Mouse (Mus musculus) MEL-GATA-1-ER (cell line): ENCODE measurements at regions not wholly inside any gene's neighbourhood (a gene's known extent, or its start where the extent isn't known, plus 50 kb on each side); places are given as distances from the start of the nearest gene placed in this dataset.

Experiments used
- DNase-seq: peaks from one replicate; pipeline ENCODE4 v3.0.0-alpha.2; 2012; ENCODE audit warnings: low read depth; ENCODE audit errors: extremely low read depth

GRCm38 (mm10) chr10:17260154-17260553 lies 462.9 kb upstream of the Cited2 start:
- DNase-seq: no peak

DNA sequence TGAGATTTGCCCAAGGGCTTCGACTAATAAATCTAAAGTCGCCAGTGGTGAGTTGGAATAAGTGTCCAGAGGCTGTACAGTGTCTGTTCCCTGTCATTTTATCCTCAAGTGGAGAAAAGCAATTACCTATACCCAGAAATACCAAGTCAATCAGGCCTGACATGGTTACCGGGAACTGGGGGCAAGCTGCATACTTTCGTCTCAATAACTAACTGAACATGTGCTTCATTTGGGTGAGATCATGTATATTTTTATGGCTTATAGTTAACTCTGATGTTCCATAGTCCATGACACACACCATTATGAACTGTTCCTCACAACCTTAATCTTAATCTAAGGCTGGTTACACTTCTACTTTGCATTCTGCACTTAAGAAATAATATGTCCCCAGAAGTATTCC lies 462.4 kb upstream of the Cited2 start:
- DNase-seq: no peak

DNA sequence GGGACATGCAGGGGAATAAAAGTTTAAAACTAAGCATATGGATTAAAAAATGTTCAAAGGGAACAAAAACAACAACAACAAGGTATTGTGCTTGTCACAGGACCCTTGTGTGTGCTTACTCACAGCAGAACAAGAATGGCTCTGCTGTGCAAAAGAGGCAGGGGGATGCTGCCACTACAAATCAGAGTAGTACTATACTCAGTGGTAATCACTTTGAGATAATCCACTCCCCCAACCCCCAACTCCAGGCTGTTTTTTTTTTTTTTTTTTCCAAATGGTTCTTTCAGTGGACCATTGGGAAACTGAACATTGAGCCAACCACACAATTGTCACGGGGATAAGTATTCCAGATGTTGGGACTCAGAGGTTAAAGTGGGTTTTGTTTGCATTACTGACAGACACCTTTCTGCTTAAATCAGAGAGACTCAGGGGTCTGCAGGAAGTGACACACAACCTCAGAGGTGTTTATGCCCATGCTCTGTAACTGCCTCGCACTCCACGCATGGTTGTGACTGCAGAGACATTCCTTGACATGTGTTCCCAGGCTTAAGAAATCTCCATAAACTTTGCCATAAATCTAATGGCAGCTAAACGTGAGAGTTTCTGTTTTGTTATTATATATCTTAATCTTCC lies 461.7 kb upstream of the Cited2 start:
- no peak for DNase-seq

DNA sequence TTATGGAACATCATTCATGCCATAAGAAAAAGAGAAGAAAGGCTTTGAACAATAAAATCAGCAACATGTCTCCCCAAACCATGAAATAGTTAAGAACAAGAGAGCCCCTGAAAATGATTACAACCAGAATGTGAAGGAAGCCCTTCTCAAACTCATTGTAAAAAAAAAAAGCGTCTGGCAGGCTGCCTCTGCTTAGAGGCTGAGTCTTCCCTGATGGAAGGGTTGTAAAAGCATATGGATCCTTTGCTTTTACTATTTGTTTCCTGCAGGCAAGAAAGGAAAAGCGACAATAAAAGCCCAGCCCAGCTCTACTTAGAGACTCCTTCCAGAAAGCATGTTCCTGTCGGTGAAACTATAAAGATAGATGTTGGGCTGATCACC lies 461.2 kb upstream of the Cited2 start:
- DNase-seq: no peak

GRCm38 (mm10) chr10:17272646-17273045 lies 450.4 kb upstream of the Cited2 start:
- DNase-seq: no peak

GRCm38 (mm10) chr10:17273855-17274254 lies 449.2 kb upstream of the Cited2 start:
- DNase-seq: no peak

- no peak for DNase-seq
Observed at GRCm38 (mm10) chr10:17275214-17275613, 447.8 kb upstream of the Cited2 start.

GRCm38 (mm10) chr10:17277911-17278310 lies 445.1 kb upstream of the Cited2 start:
- no peak for DNase-seq

GRCm38 (mm10) chr10:17284858-17285257 lies 438.2 kb upstream of the Cited2 start:
- no peak for DNase-seq

DNA sequence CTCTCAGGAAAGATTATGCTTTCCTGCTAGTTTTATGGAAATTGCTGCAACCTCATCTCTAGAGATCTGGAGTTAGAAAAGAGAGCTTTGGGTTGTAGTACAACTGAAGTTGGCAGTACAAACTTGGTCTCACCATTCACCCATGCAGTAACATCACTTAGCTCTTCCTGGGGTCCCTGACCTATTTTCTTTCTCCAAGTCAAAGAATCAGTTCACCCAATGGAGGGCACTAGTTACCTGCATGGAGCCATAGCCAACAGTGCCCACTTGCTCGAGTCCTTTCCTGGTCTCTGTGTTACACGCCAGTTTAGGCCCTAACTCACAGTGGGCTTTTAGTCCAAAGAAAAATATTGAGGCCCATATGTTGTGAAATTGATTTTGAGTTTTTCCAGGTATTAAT lies 435.9 kb upstream of the Cited2 start:
- no peak for DNase-seq

- no peak for DNase-seq
Observed at GRCm38 (mm10) chr10:17288231-17288630, 434.8 kb upstream of the Cited2 start.

- DNase-seq: no peak
Observed at GRCm38 (mm10) chr10:17292331-17292730, 430.7 kb upstream of the Cited2 start.

DNA sequence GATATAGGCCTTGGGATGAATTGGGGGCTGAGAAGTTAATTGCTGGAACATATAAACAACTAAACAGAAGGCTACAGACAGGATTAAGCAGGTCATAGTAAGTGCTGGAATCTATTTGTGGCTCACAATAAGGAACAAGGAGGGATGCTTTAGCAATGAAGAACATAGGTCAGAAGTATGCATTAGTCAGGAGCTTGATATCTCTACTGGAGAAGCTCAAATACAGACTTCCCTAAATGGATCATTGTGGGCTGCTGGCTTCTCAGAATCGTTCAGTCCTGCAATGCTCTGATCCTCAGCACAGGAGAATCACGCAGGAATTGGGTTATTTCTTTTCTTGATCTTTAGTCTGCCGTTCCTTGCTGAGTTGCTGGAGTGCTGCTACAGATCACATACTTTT lies 428.6 kb upstream of the Cited2 start:
- DNase-seq: peak; percentile 7

GRCm38 (mm10) chr10:17295157-17295556 lies 427.9 kb upstream of the Cited2 start:
- DNase-seq: no peak

- DNase-seq: no peak
Observed at GRCm38 (mm10) chr10:17299600-17299999, 423.4 kb upstream of the Cited2 start.

DNA sequence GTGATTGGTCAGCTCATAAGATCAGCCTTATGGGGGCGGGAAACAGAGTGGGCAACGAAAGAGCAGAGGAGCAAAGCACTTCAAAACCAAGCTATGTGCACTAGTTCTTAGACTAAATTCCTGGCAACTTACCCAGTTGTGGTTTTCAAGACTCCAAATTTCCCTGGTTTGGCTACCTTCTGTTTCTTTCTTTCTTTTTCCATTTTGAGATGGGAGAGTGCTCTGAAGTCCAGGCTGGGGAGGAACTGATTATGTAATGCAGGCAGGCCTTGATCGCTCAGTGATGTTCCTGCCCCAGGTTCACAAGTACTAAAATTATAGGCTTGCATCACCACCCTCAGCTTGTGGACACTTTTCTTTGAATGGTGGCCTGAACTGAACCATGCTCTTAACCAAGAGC lies 396.3 kb upstream of the Cited2 start:
- no peak for DNase-seq

- DNase-seq: no peak
Observed at GRCm38 (mm10) chr10:17330904-17331606, 392.0 kb upstream of the Cited2 start.

GRCm38 (mm10) chr10:17331607-17332008 lies 391.4 kb upstream of the Cited2 start:
- no peak for DNase-seq

DNA sequence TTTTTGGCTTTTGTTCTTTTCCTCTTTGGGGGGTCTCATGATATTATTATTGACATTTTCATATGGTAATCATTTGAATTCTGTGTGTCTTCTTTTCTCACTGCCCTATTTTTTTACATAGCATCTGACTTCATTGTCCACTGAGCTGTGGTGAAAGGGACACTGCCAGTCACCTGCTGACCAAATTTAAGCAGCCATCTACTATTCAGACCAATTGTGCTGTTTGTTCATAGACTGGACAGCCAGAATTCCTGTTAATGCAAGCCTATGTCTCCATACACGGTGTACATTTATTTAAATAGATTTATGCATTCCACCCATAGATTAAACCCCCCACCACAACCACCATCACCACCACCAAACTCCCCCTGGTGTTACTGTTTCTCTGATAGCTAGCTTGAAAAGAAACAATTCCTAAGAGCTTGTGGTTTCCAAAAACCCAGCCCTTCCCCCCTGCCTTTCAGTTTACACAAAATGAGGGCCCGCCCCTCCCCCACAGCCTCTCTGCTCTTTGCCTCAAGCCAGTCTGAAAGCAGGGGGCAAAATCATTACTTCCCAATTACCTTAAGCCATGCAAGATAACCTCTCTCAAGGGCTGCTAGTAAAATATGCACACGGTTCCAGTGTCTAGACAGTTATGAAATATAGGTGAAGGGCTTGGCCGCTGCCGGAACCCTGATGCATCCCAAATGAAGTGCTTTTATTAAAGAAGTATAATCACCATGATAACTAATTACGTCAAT lies 390.8 kb upstream of the Cited2 start:
- DNase-seq: no peak

DNA sequence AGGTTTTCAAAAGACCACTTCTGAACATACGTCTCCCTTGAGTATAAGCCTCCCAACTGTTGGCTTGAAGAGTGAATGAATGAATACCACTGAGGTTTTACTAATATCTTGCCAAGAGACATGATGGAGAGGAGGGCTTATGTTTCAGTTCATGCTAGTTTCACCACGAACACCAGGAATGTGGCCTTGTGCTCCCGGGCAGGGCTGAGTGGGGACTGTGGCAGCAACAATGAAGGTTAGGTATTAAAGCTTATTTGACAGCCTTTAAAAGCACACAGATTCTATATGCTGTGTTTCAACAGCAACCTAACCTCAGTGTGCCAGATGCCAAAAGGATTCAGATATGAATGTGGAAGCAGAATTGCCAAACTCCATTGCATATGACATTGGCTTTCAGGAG lies 390.0 kb upstream of the Cited2 start:
- DNase-seq: no peak

DNA sequence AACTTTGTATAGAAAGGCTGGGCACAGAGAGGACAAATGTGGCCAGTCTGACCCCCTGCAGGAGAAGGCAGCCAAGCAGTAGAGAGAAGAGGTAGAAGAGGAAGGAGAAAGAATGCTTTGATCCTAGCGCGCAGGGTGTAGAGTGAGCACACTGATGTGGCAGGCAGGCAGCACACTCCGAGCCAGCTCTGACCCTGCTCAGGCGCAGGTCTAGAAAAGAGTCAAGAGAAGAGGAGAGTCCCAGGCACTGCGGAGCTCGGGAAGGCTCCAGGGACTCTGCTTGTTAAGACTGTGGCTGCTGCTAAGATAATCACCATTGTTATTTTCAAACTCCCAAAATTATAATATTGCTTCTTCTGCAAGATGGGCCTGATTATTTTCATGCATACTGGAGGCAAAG lies 389.3 kb upstream of the Cited2 start:
- DNase-seq: no peak

DNA sequence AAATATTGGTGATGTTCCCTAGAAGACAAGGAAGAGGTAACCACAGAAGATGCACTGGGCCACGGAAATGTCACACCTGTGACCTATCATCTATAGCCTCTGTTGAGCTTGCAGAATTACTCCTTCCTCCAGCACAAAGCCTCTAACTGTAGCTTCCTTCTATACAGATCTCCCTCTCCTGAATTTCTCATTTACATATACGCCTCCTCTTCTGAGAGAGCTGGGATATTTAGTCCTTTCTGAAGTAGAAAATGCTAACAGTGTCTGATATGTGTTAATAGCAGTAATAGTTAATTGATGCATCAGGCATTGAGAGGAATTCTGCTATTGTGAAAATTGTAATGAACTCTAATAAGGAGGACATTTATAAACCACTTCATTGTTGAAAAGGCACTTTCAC lies 385.8 kb upstream of the Cited2 start:
- DNase-seq: no peak

- DNase-seq: no peak
Observed at GRCm38 (mm10) chr10:17343829-17344228, 379.2 kb upstream of the Cited2 start.
